In genomic region chr7:82476441-82477221, GRCm38 (mm10) we compare ENCODE assay signal across 26 mouse cellular contexts.
A peak's percentile ranks its signal among the peaks of the same experiment; 100 is the strongest.
DNase-seq lines count a peak whose midpoint lies in the region; ATAC-seq lines count a peak whose summit lies in the region.
"Had no signal": no experiment of that assay in that cellular context is flagged by ENCODE, and none has a peak within 500 bp of the region (broad histone marks: within the 10 kb centered on the region; RNA-seq: fewer than 3 reads in every experiment).

No protein-coding gene starts in this region.

- no peaks in the 10 kb centered on the region for H3K4me1 ChIP-seq in heart, embryonic 10.5 days
- H3K4me1 ChIP-seq in heart, embryonic 12.5 days (replicated peaks) = no peaks in the 10 kb centered on the region
- H3K4me1 ChIP-seq in embryonic facial prominence, embryonic 12.5 days = no peaks in the 10 kb centered on the region
- H3K4me1 ChIP-seq in embryonic facial prominence, embryonic 15.5 days = no peaks in the 10 kb centered on the region
- H3K4me1 ChIP-seq: hindbrain, embryonic 10.5 days; hindbrain, embryonic 13.5 days; intestine, embryonic 15.5 days had no signal

- H3K27ac ChIP-seq in heart, embryonic 10.5 days = no peak overlapping the region
- no peak overlapping the region for H3K27ac ChIP-seq in heart, embryonic 12.5 days (ENCODE audit: poor library complexity, severe bottlenecking)
- H3K27ac ChIP-seq in embryonic facial prominence, embryonic 12.5 days = 0 out of 2 replicates have a peak overlapping the region, but pooled peaks have one; percentile 25
- no peak overlapping the region for H3K27ac ChIP-seq in embryonic facial prominence, embryonic 15.5 days (replicated peaks)
- H3K27ac ChIP-seq: forebrain, embryonic 13.5 days; gastrocnemius, adult 2 months; hindbrain, embryonic 10.5 days; hindbrain, embryonic 13.5 days; intestine, embryonic 15.5 days had no signal

- H3K9me3 ChIP-seq in heart, embryonic 10.5 days = no peaks in the 10 kb centered on the region
- 0 out of 2 replicates have a peak, but pooled peaks cover 3% of the 10 kb centered on the region for H3K9me3 ChIP-seq in heart, embryonic 12.5 days (replicated peaks)
- no peaks in the 10 kb centered on the region for H3K9me3 ChIP-seq in embryonic facial prominence, embryonic 12.5 days
- H3K9me3 ChIP-seq in embryonic facial prominence, embryonic 15.5 days (replicated peaks) = no peaks in the 10 kb centered on the region
- H3K9me3 ChIP-seq: forebrain, embryonic 13.5 days; hindbrain, embryonic 10.5 days; hindbrain, embryonic 13.5 days; intestine, embryonic 15.5 days had no signal

- 82% methylated on average over 16 of the region's 16 CpGs for WGBS in heart, embryonic 10.5 days
- WGBS in heart, embryonic 12.5 days = 79% methylated on average over 16 of the region's 16 CpGs
- WGBS in embryonic facial prominence, embryonic 12.5 days = 76% methylated on average over 16 of the region's 16 CpGs
- 66% methylated on average over 16 of the region's 16 CpGs for WGBS in embryonic facial prominence, embryonic 15.5 days

- H3K36me3 ChIP-seq in heart, embryonic 10.5 days = no peaks in the 10 kb centered on the region
- no peaks in the 10 kb centered on the region for H3K36me3 ChIP-seq in heart, embryonic 12.5 days
- no peaks in the 10 kb centered on the region for H3K36me3 ChIP-seq in embryonic facial prominence, embryonic 12.5 days
- H3K36me3 ChIP-seq in embryonic facial prominence, embryonic 15.5 days = no peaks in the 10 kb centered on the region
- H3K36me3 ChIP-seq: hindbrain, embryonic 10.5 days; hindbrain, embryonic 13.5 days; intestine, embryonic 15.5 days had no signal

- no peak overlapping the region for H3K4me3 ChIP-seq in heart, embryonic 10.5 days
- no peak overlapping the region for H3K4me3 ChIP-seq in heart, embryonic 12.5 days
- no peak overlapping the region for H3K4me3 ChIP-seq in embryonic facial prominence, embryonic 12.5 days
- H3K4me3 ChIP-seq in embryonic facial prominence, embryonic 15.5 days (replicated peaks) = no peak overlapping the region
- H3K4me3 ChIP-seq: erythroblast, embryonic 14.5 days; forebrain, embryonic 13.5 days; gastrocnemius, adult 2 months; hindbrain, embryonic 10.5 days; hindbrain, embryonic 13.5 days; intestine, embryonic 15.5 days had no signal

- no peak overlapping the region for H3K9ac ChIP-seq in heart, embryonic 12.5 days
- H3K9ac ChIP-seq in embryonic facial prominence, embryonic 12.5 days = no peak overlapping the region
- no peak overlapping the region for H3K9ac ChIP-seq in embryonic facial prominence, embryonic 15.5 days
- H3K9ac ChIP-seq: forebrain, embryonic 13.5 days; hindbrain, embryonic 13.5 days; intestine, embryonic 15.5 days had no signal

- H3K27me3 ChIP-seq in heart, embryonic 10.5 days (ENCODE audit: insufficient read depth, poor library complexity, severe bottlenecking) = no peaks in the 10 kb centered on the region
- no peaks in the 10 kb centered on the region for H3K27me3 ChIP-seq in heart, embryonic 12.5 days (replicated peaks)
- H3K27me3 ChIP-seq in embryonic facial prominence, embryonic 12.5 days = no peaks in the 10 kb centered on the region
- no peaks in the 10 kb centered on the region; the same call in 1 of the 2 replicates for H3K27me3 ChIP-seq in embryonic facial prominence, embryonic 15.5 days
- H3K27me3 ChIP-seq: forebrain, embryonic 13.5 days; hindbrain, embryonic 13.5 days; intestine, embryonic 15.5 days had no signal

- no peak for ATAC-seq in heart, embryonic 12.5 days (ENCODE audit: insufficient number of reproducible peaks, low FRiP score)
- no peak for ATAC-seq in embryonic facial prominence, embryonic 12.5 days (ENCODE audit: insufficient number of reproducible peaks, insufficient read depth, low FRiP score, low TSS enrichment)
- ATAC-seq in embryonic facial prominence, embryonic 15.5 days (ENCODE audit: insufficient number of reproducible peaks, low FRiP score, low TSS enrichment, low read depth) = peak; percentile 7; the same call in 1 of the 2 replicates
- ATAC-seq: activated CD4-positive, CD25-positive, alpha-beta regulatory T cell, adult 4 months; CD4-positive, CD25-positive, alpha-beta regulatory T cell, adult 4 months; forebrain, embryonic 13.5 days; forebrain, embryonic 16.5 days; hindbrain, embryonic 16.5 days; intestine, embryonic 15.5 days had no signal

- no peak overlapping the region for H3K4me2 ChIP-seq in heart, embryonic 12.5 days
- no peak overlapping the region for H3K4me2 ChIP-seq in embryonic facial prominence, embryonic 12.5 days (replicated peaks)
- H3K4me2 ChIP-seq in embryonic facial prominence, embryonic 15.5 days (replicated peaks) = no peak overlapping the region
- H3K4me2 ChIP-seq: forebrain, embryonic 13.5 days; hindbrain, embryonic 13.5 days; intestine, embryonic 15.5 days had no signal

- DNase-seq in heart, embryonic 10.5 days (ENCODE audit: low spot score) = peak; percentile 60
- DNase-seq in frontal cortex, postnatal 25 days (ENCODE audit: low spot score in 2 of 2) = no peak
- no peak for DNase-seq in testis, postnatal 14 days (ENCODE audit: low spot score)
- DNase-seq: adrenal gland, adult 8-10 months; adrenal gland, postnatal 25 days; cerebellum, adult 11-12 months; cerebellum, adult 8-10 months; cerebellum, postnatal 10 days; cerebellum, postnatal 36 days; gastrocnemius, adult 2 months; gastrocnemius, postnatal 14 days; heart, adult 18-20 months; heart, postnatal 36 days; kidney, adult 11 months had no signal
